Mouse (Mus musculus) urinary bladder, adult 2 months (tissue): Measurements from ENCODE around the gene Tmem202. TPM values are rescaled to one million over a fixed set of nuclear protein-coding genes. Genes with fewer than 3 reads are reported as not detected.

Experiments used
- DNase-seq: peaks from one replicate; pipeline ENCODE4 v3.0.0; 2022; ENCODE audit warnings: low spot score
- polyA plus RNA-seq: library from polyadenylated mRNA; depleted of rRNA; stranded (reverse); fragments of >200 nt; gene quantifications from 2 replicates; pipeline ENCODE4 v1.2.3, GENCODE M21; 2012

The Tmem202 gene
- polyA plus RNA-seq, 1 experiment, result 1.3 TPM

DNA sequence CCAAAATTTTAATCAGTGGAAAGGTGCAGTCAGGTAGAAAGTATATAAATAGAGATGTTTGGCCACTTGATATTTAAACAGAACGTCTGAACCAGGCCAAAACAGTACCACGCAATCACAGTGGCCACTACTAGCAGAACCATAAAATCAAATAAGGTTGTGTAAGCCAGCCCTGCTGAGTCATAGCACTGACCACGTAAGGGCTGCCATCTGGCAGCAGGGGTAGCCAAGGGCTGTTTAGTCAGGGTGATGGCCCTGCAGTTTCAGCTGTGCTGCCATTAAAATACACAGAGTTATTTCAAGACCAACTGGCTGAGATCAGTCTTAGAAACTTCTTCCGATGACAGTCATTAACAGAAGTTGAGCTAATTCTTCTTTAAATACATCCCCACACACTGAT lies 5.8 kb downstream of the Tmem202 start:
- no peak for DNase-seq

DNA sequence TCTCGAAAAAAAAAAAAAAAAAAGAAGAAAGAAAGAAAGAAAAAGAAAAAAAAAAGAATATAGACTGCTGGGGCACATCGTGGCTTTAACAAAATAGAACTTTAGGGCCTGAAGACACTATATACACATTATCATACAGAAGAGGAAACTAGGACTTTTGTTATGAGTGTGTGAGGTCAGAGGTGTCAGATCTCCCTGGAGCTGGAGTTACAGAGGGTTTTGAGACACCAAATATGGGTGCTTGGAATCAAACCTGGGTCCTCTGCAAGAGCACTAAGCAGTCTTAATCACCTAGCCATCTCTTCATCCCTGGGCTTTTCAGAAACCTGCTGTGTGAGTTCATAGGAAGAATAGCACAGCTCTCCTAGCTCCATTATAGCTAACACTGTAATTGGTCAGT lies 6.2 kb downstream of the Tmem202 start:
- no peak for DNase-seq

DNA sequence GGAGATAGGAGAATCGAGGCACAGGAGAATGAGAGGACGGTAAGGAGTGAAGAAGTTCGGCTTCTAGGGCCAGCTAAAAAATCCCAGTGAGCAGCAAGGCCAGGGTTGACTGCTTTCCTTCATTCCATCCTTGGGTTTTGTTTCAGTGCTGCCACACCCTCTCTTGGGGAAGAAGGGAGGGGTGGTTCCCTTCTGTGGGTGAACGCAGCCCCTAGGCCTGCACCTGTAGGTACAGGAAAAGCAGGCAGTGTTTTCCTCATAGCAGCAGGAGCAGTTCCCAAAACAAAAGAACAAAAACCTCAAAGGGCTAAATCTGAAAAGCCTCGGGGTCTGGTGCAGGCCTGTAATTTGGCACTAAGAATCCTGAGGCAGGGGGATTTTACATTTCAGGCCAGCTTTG lies 8.0 kb downstream of the Tmem202 start:
- DNase-seq, result no peak

DNA sequence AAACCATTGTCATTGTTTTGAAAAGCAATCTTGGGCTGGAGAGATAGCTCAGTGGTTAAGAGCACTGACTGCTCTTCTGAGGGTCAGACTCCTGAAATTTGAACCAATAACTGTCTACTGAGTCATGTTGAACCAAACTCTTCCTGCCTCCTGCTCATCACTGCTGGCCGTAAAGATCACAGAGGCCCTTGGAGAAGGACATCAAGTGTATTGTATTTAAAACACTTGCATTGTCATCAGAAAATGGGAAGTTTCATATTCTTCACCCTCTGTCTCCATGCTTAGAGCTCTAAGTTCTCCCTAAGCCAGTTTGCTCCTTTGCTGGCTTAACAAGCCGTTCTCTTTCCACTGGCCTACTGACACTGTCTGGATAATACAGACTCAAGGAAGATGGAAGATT lies 11.4 kb downstream of the Tmem202 start:
- no peak for DNase-seq

DNA sequence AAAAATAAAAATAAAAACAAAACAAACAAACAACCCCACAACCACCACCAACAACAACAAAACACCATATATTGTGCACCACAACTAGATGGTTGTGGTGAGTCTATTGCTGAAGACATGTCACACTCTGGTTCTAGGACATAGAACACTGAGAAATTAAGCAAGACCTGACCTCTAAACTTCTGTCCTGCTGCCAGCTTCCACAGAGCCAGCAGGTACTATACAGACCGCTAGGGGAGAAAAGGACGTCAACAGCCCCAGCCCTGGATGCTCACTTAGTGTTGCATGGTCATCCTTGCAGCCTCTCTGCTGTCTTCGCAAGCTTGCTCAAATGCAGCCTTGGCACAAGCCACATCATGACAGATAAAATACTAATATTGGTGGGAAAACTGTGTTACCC lies 12.1 kb downstream of the Tmem202 start:
- DNase-seq, result no peak

DNA sequence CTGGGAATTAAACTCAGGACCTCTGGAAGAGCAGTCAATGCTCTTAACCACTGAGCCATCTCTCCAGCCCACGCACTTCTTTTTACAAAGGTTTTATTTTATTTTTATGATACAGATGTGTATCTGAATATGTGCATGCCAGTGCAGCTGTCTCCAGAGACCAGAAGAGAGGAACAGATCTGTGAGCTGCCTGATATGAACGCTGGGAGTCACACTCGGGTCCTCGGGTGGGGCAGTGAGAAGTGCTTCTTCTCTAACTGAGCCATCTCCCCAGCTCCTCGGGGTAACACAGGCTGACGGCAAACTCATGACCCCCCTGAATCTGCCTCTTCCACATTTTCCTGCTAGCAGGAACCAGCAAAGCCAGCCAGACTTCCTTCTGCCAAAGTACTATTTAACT lies 12.9 kb downstream of the Tmem202 start:
- DNase-seq, result no peak

DNA sequence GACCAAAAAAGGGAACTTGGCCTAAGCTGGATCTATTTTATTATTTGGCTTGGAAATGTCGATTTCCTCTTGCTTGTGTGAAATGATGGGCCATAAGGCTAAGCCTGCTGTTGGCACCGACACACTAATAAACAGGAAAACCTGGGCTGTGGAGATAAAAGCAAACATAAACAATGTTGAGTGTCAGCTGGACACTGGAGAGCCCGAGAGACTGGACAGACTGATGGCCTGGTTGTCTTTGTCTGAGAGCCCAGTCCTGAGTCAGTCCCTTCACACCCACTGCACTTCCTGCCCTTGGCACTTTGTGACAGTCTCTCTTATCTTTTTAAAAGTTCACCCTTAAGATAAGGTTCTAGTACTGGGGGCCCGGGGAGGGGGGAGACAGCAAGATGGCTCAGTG lies 16.7 kb downstream of the Tmem202 start:
- DNase-seq, result no peak

DNA sequence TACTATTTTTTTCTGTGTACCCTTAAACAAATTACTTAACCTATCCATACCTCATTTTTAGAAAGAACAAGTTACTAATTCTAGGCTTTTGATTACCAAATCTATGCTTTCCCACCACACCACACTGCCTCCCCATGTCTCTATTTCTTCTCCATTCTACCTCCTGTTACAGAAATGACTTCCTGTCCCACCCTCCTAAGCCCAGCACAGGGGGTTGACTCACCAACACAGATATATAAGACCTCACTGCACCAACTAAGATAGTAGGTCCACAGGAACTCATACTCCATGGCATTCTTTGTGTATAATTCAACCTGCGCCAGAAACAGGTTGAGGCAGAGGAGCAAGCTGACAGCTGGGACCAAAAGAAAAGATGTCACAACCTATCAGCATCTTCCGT lies 20.3 kb downstream of the Tmem202 start:
- DNase-seq, result no peak

DNA sequence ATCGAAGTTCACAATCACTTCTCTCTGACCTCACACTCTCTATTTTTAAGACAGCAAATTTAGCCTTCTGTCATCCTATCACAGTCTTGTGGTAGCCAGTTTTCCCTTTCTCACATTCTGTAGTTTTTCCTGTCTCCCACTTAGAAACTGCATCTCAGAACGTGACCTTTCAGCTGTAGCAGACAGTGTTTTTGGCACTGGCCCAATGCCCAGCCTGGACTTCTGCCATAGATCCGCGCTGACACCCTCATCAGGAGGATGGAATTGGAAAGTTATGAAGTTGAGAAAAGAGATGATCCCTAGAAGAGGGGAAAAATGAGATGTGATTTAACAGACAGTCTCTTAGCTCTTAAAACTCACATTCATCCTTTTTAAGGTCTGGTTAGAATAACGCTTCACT lies 20.7 kb downstream of the Tmem202 start:
- no peak for DNase-seq

DNA sequence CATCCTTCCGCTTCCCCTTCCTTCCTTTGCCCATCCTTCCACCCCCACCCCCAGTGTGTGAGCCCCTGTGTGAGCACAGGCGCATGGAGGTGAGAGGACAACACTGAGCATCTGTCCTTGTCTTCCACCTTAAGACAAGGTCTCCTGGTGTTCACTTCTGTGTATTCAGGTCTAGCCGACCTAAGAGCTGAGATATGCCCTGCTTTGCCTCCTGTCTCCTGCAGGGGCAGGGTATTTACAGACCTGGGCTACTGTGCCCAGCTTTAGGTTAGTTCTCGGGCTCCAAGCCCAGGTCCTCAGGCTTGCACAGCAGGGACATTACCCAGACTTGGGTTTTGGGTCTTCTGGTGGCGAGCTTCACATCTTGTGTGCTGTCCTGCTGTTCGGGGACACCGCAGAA lies 22.5 kb downstream of the Tmem202 start:
- no peak for DNase-seq

DNA sequence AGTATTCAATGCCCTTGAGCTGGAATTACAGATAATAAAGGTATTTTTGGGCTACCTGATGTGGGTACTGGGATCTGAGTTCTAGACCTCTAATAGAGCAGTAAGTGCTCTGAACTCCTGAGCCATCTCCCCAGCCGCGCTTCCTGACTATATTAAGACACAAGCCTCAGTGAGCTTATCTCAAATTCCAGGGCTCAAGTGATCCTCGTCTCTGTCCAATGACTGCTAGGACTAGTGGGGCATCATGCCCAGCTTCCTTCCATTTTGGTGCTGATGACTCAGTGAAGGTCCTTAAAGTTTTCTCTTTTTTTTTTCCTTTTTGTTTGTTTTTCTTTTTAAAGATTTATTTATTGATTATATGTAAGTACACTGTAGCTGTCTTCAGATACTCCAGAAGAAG lies 24.6 kb downstream of the Tmem202 start:
- no peak for DNase-seq

DNA sequence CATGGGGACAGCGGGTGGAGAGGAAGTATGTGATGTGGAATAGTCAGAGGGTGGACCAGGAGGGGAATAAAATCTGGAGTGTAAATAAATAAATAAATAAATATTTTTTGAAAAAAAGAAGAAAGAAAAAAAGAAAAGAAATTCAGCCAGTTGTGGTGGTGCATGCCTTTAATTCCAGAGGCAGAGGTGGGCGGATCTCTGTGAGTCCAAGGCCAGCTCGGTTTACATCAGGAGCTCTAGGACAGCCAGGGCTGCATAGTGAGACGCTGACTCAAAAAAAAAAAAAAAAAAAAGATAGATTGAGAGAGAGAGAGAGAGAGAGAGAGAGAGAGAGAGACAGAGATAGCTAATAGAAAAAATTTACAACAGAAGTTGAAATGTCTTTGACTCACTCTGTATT lies 27.3 kb downstream of the Tmem202 start:
- DNase-seq, result no peak

DNA sequence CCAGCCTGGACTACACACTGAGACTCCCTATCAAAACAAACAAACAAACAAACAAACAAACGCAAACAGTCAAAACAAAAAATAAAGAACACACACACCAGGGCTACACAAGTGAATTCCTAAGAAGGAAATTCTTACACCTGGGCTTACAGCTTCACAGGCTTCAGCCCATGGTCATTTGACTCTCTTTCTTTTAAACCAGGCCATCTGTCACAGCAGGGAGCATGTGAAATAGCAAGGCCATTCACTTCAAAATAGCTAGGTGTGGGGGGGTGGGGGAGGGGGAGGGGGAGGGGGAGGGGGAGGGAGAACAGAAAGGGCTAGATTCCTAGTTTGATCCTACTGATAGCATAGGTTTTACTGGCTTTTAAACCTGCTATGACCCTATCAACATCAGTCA lies 31.5 kb downstream of the Tmem202 start:
- no peak for DNase-seq

DNA sequence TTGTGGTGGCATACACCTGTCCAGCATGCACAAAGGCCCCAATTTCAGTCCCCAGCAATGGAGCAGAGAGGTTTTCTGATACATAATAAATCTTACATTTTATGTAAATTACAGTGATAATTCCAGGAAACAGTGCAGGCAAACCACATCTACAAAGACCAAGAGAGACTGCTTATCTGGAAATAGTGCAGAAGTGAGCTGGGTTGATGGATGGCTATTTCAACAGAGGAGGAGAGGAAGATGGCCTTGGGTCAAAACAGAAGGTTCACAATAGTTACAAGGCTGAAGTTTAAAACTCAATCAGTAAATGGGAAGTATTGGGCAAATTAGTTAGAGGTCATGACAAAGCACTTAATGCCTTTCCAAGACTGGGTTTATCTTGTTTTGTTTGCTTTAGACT lies 52.3 kb downstream of the Tmem202 start:
- no peak for DNase-seq

DNA sequence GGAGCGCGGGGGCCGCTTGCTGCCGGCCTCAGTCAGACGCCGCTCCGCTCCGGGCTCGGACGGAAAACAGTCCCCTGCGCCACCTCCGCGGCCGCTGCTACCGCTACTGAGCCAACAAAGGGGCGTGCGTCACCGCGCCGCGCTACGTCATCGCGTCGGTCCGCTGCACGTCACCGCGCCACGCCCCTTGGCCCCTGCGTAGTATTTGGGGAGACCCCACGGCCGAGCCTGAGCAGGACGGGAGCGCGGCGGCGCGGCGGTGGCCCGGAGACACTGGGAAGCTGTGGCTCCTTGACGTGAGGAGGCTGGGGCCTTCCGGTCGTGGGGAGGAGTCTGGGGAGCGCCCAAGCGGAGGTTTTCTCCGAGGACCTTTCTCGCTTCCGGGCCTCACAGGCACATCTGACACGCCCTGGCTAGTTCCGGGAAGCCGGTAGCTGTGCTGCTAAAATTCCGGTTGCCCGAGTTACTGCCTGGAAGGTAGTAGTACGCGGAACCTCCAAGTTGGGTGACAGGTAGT lies 53.0 kb downstream of the Tmem202 start, which contains the start of gene Arih1:
TSS of gene Arih1 (minus strand) at position 70 of the 517 bp plus-strand sequence.
- DNase-seq, result peak; percentile 98

DNA sequence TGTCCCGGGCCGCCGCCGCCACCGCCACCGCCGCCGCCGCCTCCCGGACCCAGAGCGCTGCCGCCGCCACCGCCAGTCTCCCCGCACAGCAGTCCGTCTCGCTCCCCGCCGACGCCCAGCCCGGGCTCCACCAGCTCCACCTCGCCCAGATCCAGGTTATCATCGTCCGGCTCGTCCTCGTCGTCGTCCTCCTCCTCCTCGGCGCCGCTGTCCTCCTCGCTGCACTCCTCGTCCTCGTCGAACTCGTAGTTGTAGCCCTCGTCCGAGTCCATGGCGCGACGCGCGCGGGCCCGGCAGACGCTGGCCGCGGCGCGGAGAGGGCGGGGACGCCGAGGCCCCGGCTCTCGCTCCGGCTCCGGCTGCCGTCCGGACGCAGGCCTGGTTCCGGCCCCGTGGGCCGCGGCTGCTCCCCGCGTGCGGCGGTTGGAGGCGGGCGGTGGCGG lies 53.5 kb downstream of the Tmem202 start:
- no peak for DNase-seq

DNA sequence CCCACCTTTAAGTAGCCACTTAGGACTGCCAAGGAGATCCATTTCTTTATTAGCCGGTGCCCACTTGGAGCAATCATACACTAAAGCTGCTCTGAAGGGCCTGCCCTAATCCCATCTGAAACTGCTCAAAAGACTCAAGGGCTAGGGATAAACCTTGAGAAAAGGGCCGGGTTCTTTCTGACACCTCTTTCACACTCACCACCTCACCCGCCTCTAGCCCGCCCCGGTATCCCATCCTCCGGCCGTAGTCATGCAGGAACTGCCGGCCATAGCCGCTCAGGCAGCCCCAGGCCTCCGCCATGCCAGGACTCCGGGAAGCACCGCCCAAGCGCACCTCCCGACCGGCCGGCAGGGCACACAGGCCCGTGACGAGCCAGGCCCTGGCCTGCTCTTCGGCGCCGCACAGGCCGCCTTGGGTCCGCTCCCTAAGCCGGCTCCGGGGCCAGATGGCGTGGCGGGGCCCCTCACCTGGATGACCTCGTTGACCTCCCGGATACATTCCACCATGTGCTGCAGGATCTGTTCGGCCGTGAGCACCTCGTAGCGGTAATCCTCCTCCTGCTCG lies 54.1 kb downstream of the Tmem202 start:
- peak; percentile 72 for DNase-seq

DNA sequence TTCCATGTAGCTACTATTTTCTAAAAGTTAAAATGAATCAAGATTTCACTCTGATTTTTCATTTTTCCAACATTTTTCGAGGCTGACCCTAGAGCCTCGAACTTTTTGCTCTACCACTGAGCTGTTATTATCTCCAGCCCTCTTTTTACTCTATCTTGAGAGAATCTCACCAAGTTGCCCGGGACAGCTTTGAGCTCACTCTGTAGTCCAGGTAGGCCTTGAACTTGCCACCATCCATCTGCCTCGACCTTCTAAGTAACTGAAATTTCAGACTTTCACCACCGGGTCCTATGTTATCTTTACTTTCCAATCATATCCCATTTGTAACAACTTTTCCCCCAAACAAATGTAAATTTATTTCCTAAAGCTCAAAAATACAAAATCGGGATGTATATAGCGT lies 54.9 kb downstream of the Tmem202 start:
- DNase-seq, result no peak

DNA sequence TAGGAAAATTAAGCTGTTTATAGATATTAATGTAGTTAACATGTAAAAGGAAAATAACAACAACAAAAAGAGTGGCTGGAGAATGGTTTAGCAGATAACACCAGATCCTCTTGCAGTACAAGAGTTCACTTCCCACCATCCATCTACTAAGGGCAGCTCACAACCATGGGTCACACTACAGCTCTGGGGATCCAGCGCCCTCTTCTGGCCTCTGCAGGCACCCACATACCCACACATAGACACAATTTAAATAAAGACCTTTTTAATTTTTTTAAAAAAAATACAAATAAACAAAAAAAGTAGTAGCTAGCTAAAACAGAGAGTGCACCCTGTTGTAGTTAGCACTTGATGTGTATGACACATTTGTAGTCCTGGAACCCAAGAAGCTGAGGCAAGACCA lies 57.2 kb downstream of the Tmem202 start:
- DNase-seq, result no peak

DNA sequence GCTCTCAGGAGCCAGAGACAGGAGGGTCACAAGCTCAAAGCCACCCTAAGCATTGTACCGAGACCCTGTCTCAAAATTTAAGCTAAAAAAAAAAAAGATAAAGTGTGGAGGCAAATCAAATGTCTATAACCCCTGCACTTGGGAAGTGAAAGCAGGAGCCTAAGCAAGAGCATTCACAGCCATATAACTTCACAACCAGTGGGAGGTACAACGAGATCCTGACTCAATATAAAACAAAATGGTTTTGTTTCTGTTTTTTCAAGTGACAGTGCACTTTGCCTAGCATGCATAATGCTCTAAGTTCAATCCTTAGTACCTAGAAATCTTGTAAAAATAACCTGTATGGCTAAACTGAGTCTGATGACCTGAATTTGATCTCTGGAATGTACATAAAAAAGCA lies 63.0 kb downstream of the Tmem202 start:
- DNase-seq, result no peak

DNA sequence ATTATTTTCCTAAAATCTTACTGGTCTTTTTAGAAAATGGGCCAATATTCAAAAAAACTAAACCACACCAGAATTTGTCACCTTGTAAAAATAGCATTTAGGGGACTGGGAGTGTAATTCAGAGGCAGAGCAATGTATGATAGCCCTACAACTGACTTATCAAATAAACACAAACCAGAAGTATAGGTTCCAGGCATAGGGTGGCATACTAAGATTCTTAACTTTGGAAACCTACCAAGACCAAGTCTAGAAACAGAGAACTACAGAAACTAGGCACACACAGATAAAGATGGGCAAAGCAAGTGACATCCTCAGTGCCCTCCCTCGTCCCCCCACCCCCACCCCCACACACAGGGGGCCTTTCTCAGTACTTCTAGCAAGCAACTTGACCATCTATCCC lies 64.8 kb downstream of the Tmem202 start:
- DNase-seq, result no peak

DNA sequence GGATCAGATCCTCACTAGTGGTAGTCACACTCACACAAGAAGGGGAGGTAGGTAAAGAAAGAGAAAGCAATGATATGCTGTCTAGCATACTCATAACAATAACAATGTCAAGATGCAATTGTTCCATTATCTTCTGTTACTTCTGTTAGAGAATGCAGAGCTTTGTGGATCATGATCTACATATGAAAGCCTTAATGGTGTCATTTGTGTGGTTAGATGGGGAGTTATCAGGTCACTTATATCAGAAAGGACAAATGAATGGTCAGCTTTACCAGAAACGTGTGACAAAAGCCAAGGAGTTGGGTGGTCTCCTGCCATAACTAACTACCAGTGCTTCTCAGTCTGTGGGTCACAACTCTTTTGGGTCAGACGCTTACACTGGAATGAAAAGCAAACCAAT lies 66.5 kb downstream of the Tmem202 start:
- DNase-seq, result no peak

DNA sequence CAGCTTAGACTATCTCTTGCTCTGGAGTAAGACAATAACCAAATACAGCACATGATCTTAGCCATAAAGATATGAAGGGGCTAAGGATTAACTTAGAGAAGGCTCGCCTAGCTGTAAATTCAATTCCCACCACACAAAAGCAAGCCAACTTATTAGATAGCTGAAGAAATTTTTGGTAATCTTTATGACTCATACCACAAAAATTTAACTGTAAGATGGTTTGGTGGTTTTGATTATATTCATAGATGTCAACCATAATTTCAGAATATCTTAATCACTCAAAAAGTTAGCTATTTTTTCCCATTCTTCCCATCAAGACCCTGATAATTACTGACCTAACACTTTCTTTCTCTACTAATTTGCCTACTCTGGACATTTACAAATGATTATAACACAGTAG lies 70.2 kb downstream of the Tmem202 start:
- DNase-seq, result no peak
